ENCODE assay signal across 20 mouse cellular contexts in the genomic region with DNA sequence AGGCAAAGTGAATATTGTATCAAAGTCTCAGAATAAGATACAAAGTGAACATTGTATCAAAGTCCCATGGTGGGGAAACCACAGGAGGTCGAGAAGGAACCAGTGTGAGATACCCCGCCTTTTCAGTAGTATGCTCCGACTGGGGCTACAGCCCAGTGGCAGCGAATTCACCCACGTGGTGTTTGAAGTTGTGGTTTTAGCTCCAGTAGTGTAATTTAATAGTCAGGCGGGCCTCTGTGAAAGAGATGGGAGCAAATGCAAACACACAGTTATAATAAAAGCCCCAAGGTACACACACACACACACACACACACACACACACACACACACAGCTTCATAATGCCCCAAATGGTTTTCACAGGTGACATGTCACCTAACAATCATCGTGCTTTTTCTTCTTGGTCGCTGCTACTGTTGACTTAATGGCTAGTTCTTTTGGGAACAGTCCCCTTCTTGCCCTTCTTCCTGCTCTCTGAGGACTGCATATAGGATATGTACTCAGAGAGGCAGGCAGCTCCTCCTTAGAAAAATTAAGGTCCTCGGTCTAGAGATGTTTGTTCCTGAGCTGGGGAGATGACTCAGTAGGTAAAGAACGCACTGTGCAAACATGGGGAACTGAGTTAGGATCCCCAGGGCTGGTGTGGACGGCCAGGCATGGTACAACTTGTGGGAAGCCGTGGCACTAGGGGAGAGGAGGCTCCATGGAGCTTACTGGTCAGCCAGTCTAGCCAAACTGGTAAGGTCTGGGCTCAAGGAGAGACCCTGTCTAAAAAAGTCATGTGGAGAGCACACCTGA. TPM values are rescaled to one million over a fixed set of nuclear protein-coding genes. Genes with fewer than 3 reads are reported as not detected.
DNase-seq lines count a peak whose midpoint lies in the region; ATAC-seq lines count a peak whose summit lies in the region.
"Had no signal": no experiment of that assay in that cellular context is flagged by ENCODE, and none has a peak within 500 bp of the region (broad histone marks: within the 10 kb centered on the region; RNA-seq: fewer than 3 reads in every experiment).

No protein-coding gene starts in this region.

- peak; percentile 33 to 60 for ATAC-seq in hematopoietic stem cell, adult 5-6 weeks (replicated peaks in 1 of 2; ENCODE audit: insufficient read depth in 1 of 2, low FRiP score in 2 of 2, low TSS enrichment in 1 of 2, low read depth in 1 of 2, poor library complexity in 2 of 2, severe bottlenecking in 2 of 2)
- ATAC-seq: forebrain, postnatal 0 days; Patski had no signal

- DNase-seq in heart, adult 11 months = peak; percentile 61
- DNase-seq in heart, adult 18-20 months = no peak
- peak; percentile 23 for DNase-seq in 3134 (ENCODE audit: extremely low read depth, insufficient read length, low spot score)
- DNase-seq in lung, postnatal 36 days = peak; percentile 61
- no peak for DNase-seq in kidney, postnatal 36 days
- DNase-seq in kidney, postnatal 25 days = no peak
- no peak for DNase-seq in right cerebral cortex, postnatal 14 days
- DNase-seq: adrenal gland, adult 8-10 months; cerebellum, adult 18-20 months; cerebellum, postnatal 14 days; embryo, embryonic 11 days; forebrain, postnatal 0 days; gastrocnemius, postnatal 25 days; heart, postnatal 36 days; kidney, adult 2 months; spleen, adult 18-20 months had no signal

RNA-seq across cellular contexts. Expression of gene Cebpg, which starts 28.4 kb away (rescaled TPM):
- total RNA-seq in heart, adult 18-20 months (2021) = 10 to 100 TPM; 25.4 to 25.5 TPM
- 34.9 and 43.3 TPM in 2 replicates for total RNA-seq in hematopoietic stem cell, adult 5-6 weeks (2017)

RNA-seq across cellular contexts. Expression of gene Cebpa, which starts 34.3 kb away (rescaled TPM):
- total RNA-seq in heart, adult 18-20 months (2021) = 10 to 100 TPM in 1 of 2 experiments, 1 to 10 TPM in 1; 8.0 to 22.5 TPM
- total RNA-seq in hematopoietic stem cell, adult 5-6 weeks (2017) = 8.7 and 10.9 TPM in 2 replicates
- total RNA-seq: CH12.LX, G1E had no signal

Comparison
In these comparisons a context has a peak if more than half of its experiments do, and no peak if none do; other contexts are left out.
1. DNase-seq: peak in heart, adult 11 months (single experiment), 3134 (single experiment) and lung, postnatal 36 days (single experiment); none in heart, adult 18-20 months (0 of 2), kidney, postnatal 36 days (0 of 2), kidney, postnatal 25 days (0 of 2) and right cerebral cortex, postnatal 14 days (single experiment).